Mouse (Mus musculus): Measurements from ENCODE around the gene Stt3b. TPM values are rescaled to one million over a fixed set of nuclear protein-coding genes. Genes with fewer than 3 reads are reported as not detected.
"Not testable (repeated sequence)": the region's sequence is repeated elsewhere in the genome, so short reads cannot be mapped to it uniquely, and the experiment has no call there.

The Stt3b gene
- polyA plus RNA-seq, 2 experiments, result 24.6 to 64.4 TPM

GRCm38 (mm10) chr9:115274806-115275205 is 35.4 kb downstream of the Stt3b start:
- Histone ChIP-seq H3K4me1 (replicated peaks; ENCODE audit: control insufficient read depth in 2 of 2, insufficient read depth in 2 of 2, low read length in 1 of 2) (peaks cover 0 to 1% of the 10 kb centered on the region in 2 experiments; a peak in 1 of 4 replicates), H3K27ac (no peak overlapping the region), H3K36me3 (replicated peaks; ENCODE audit: control insufficient read depth, insufficient read depth, low read depth) (peaks cover 35% of the 10 kb centered on the region), H3K9ac (replicated peaks) (no peak overlapping the region), H3K4me2 (ENCODE audit: low read depth) (no peak overlapping the region), H3K27me3 (ENCODE audit: control insufficient read depth, insufficient read depth, low read length) (no peaks in the 10 kb centered on the region), H3K4me3 (ENCODE audit: insufficient read depth in 1 of 2, low read depth in 2 of 2, low read length in 2 of 2) (no peak overlapping the region), H3K9me3 (ENCODE audit: control insufficient read depth, low read length) (no peaks in the 10 kb centered on the region)
- 79% methylated on average over 6 of the region's 6 CpGs for WGBS (ENCODE audit: insufficient replicate concordance)
- DNase-seq (ENCODE audit: low read depth in 3 of 3, low spot score in 3 of 3) (no peak), ATAC-seq (ENCODE audit: insufficient read depth) (no peak)
- no peak for TF ChIP-seq CTCF (IDR thresholded peaks at IDR 0.05; ENCODE audit: low read depth)
- no peak for TF ChIP-seq EP300 (IDR thresholded peaks at IDR 0.05; ENCODE audit: low read depth)

DNA sequence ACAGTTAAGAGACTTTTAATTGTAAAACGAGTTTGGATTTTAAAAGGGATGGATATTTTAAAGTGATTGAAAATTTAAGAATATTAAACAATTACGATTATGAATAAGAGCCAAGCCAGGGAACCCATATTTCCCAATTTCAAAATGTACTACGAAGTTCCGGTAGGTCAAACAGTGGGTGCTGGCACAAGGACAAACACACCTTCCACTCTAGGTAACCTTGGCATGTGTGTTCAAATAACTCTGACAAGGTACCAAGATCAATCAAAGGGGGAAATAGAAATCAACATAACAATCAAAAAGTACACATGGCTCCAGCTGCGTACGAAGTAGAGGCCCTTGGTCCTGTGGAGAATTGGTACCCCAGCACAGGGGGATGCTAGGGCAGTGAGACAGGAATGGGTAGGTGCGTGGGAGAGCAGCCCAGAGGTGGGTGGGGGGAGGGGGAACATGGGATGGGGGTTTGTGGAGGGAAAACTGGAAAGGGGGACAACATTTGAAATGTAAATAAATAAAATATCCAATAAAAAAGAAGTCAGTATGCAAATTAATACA is 37.0 kb downstream of the Stt3b start:
- Histone ChIP-seq H3K4me1 (replicated peaks; ENCODE audit: control insufficient read depth in 2 of 2, insufficient read depth in 2 of 2, low read length in 1 of 2) (peaks cover 0 to 1% of the 10 kb centered on the region in 2 experiments; a peak in 1 of 4 replicates), H3K4me2 (ENCODE audit: low read depth) (no peak overlapping the region), H3K27ac (no peak overlapping the region), H3K9ac (replicated peaks) (no peak overlapping the region), H3K9me3 (ENCODE audit: control insufficient read depth, low read length) (no peaks in the 10 kb centered on the region), H3K27me3 (ENCODE audit: control insufficient read depth, insufficient read depth, low read length) (no peaks in the 10 kb centered on the region), H3K4me3 (ENCODE audit: insufficient read depth in 1 of 2, low read depth in 2 of 2, low read length in 2 of 2) (no peak overlapping the region), H3K36me3 (replicated peaks; ENCODE audit: control insufficient read depth, insufficient read depth, low read depth) (peaks cover 25% of the 10 kb centered on the region)
- 80% methylated on average over 7 of the region's 7 CpGs for WGBS (ENCODE audit: insufficient replicate concordance)
- ATAC-seq (ENCODE audit: insufficient read depth) (no peak), DNase-seq (ENCODE audit: low read depth in 3 of 3, low spot score in 3 of 3) (no peak)
- TF ChIP-seq CTCF (IDR thresholded peaks at IDR 0.05; ENCODE audit: low read depth) (no peak), EP300 (IDR thresholded peaks at IDR 0.05; ENCODE audit: low read depth) (no peak)

- peaks cover 25% of the 10 kb centered on the region for H3K36me3 ChIP-seq (replicated peaks; ENCODE audit: control insufficient read depth, insufficient read depth, low read depth)
- not testable (repeated sequence) for H3K27ac ChIP-seq; H3K4me1 ChIP-seq (replicated peaks; ENCODE audit: control insufficient read depth in 2 of 2, insufficient read depth in 2 of 2, low read length in 1 of 2); H3K4me2 ChIP-seq (ENCODE audit: low read depth); ATAC-seq (ENCODE audit: insufficient read depth); H3K27me3 ChIP-seq (ENCODE audit: control insufficient read depth, insufficient read depth, low read length); DNase-seq (ENCODE audit: low read depth in 3 of 3, low spot score in 3 of 3); H3K9me3 ChIP-seq (ENCODE audit: control insufficient read depth, low read length); H3K9ac ChIP-seq (replicated peaks); H3K4me3 ChIP-seq (ENCODE audit: insufficient read depth in 1 of 2, low read depth in 2 of 2, low read length in 2 of 2)
- 82% methylated on average over 2 of the region's 5 CpGs for WGBS (ENCODE audit: insufficient replicate concordance)
Measured at GRCm38 (mm10) chr9:115272451-115272850, 37.8 kb downstream of the Stt3b start.

DNA sequence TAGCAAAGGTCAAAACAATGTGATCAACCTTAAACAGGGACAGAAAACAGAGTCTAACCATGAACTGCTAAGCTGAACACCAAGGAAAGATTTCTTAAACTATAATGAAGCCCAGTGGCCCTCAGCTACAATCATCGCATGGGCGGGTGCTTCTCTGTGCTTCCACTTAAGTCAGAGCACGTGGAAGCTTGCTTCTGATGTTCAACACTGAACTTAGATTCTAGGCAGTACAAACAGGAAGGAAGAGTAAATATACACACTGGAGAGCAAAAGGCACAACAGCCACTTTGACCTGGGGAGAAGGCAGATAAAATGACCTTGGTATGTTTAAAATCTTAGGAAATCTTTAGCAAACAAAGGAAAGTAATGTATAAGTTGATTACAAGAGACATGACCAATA is 38.7 kb downstream of the Stt3b start:
- no peak overlapping the region for H3K4me2 ChIP-seq (ENCODE audit: low read depth)
- no peak overlapping the region for H3K27ac ChIP-seq
- no peak overlapping the region for H3K9ac ChIP-seq (replicated peaks)
- no peaks in the 10 kb centered on the region for H3K9me3 ChIP-seq (ENCODE audit: control insufficient read depth, low read length)
- no peak overlapping the region for H3K4me3 ChIP-seq (ENCODE audit: insufficient read depth in 1 of 2, low read depth in 2 of 2, low read length in 2 of 2)
- TF ChIP-seq EP300 (IDR thresholded peaks at IDR 0.05; ENCODE audit: low read depth), result no peak
- TF ChIP-seq CTCF (IDR thresholded peaks at IDR 0.05; ENCODE audit: low read depth), result no peak
- no peaks in the 10 kb centered on the region for H3K27me3 ChIP-seq (ENCODE audit: control insufficient read depth, insufficient read depth, low read length)
- no peak for ATAC-seq (ENCODE audit: insufficient read depth)
- H3K36me3 ChIP-seq (replicated peaks; ENCODE audit: control insufficient read depth, insufficient read depth, low read depth), result peaks cover 22% of the 10 kb centered on the region
- H3K4me1 ChIP-seq (replicated peaks; ENCODE audit: control insufficient read depth in 2 of 2, insufficient read depth in 2 of 2, low read length in 1 of 2), result peaks cover 0 to 1% of the 10 kb centered on the region in 2 experiments; a peak in 1 of 4 replicates
- no peak for DNase-seq (ENCODE audit: low read depth in 3 of 3, low spot score in 3 of 3)
- 66% methylated on average over 3 of the region's 3 CpGs for WGBS (ENCODE audit: insufficient replicate concordance)

- H3K27ac ChIP-seq, result no peak overlapping the region
- no peak for TF ChIP-seq CTCF (IDR thresholded peaks at IDR 0.05; ENCODE audit: low read depth)
- no peak for TF ChIP-seq EP300 (IDR thresholded peaks at IDR 0.05; ENCODE audit: low read depth)
- H3K27me3 ChIP-seq (ENCODE audit: control insufficient read depth, insufficient read depth, low read length), result no peaks in the 10 kb centered on the region
- ATAC-seq (ENCODE audit: insufficient read depth) (no peak), DNase-seq (ENCODE audit: low read depth in 3 of 3, low spot score in 3 of 3) (no peak)
- H3K9ac ChIP-seq (replicated peaks), result no peak overlapping the region
- H3K4me2 ChIP-seq (ENCODE audit: low read depth), result no peak overlapping the region
- peaks cover 16% of the 10 kb centered on the region for H3K36me3 ChIP-seq (replicated peaks; ENCODE audit: control insufficient read depth, insufficient read depth, low read depth)
- no peak overlapping the region for H3K4me3 ChIP-seq (ENCODE audit: insufficient read depth in 1 of 2, low read depth in 2 of 2, low read length in 2 of 2)
- WGBS (ENCODE audit: insufficient replicate concordance), result 67% methylated on average over 5 of the region's 5 CpGs
- H3K9me3 ChIP-seq (ENCODE audit: control insufficient read depth, low read length), result no peaks in the 10 kb centered on the region
- H3K4me1 ChIP-seq (replicated peaks; ENCODE audit: control insufficient read depth in 2 of 2, insufficient read depth in 2 of 2, low read length in 1 of 2), result peaks cover 3 to 8% of the 10 kb centered on the region in 2 experiments; a peak in 3 of 4 replicates
Measured at GRCm38 (mm10) chr9:115261896-115262295, 48.3 kb downstream of the Stt3b start.
